Mouse (Mus musculus) layer of hippocampus, postnatal 14 days (tissue): ENCODE data around the gene Fam162b. TPM values are rescaled to one million over a fixed set of nuclear protein-coding genes. Genes with fewer than 3 reads are reported as not detected.

Source experiments
- total RNA-seq, 2 experiments: library from RNA; stranded (reverse); gene quantifications; 2 replicates each; pipeline ENCODE4 v1.2.3; 2021

Fam162b gene
- total RNA-seq, 2 experiments from 2014 or later, result not detected

Other genes starting within 250 kb of the Fam162b start
- under 1 TPM in 1 of 2 experiments, not detected in 1; 0.28 TPM for gene Gm49339, start 109.9 kb downstream of the Fam162b start, total RNA-seq
- gene Lilr4b, start 109.9 kb downstream of the Fam162b start, total RNA-seq, result under 1 TPM in 1 of 2 experiments, not detected in 1; 0.25 TPM
- not detected for gene Lilrb4a, start 99.6 kb downstream of the Fam162b start, total RNA-seq
- gene Gprc6a, start 40.9 kb upstream of the Fam162b start, total RNA-seq, result not detected
- gene Rfx6, start 87.2 kb upstream of the Fam162b start, total RNA-seq, result not detected